Mouse (Mus musculus): ENCODE results near the gene Lct. TPM values are rescaled to one million over a fixed set of nuclear protein-coding genes. Genes with fewer than 3 reads are reported as not detected.

Lct gene
- total and polyA plus RNA-seq, 3 experiments: 0.07 to 0.14 (median 0.08) TPM

DNA sequence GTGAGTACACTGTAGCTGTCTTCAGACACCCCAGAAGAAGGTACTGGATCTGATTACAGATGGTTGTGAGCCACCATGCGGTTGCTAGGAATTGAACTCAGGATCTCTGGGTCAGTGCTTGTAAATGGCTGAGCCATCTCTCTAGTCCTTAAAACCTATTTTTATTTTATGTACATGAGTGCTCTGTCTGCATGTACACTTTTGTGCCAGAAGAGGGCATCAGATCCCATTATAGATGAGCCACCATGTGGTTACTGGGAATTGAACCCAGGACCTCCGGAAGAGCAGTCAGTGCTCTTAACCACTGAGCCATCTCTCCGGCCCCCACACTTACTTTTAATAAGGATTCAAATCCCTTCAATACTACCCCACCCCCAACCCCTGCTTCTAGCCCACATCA, 45.2 kb downstream of the Lct start:
- no peak for TF ChIP-seq JUN (IDR thresholded peaks at IDR 0.05; ENCODE audit: insufficient read depth, low read depth, low read length)
- TF ChIP-seq SMC3 (IDR thresholded peaks at IDR 0.05; ENCODE audit: low read depth, low read length): peak; percentile 7; the same call in 1 of the 2 replicates
- no peak for TF ChIP-seq USF2 (conservative IDR thresholded peaks at IDR 0.05; ENCODE audit: low read depth, low read length)
- peak in 1 of 2 experiments; percentile 48; a peak in 2 of 4 replicates for TF ChIP-seq CTCF (conservative IDR thresholded peaks at IDR 0.05 in 1 of 2, IDR thresholded peaks at IDR 0.05 in 1 of 2; ENCODE audit: low read depth in 2 of 2, low read length in 2 of 2)
- TF ChIP-seq RAD21 (IDR thresholded peaks at IDR 0.05; ENCODE audit: low read depth, low read length): peak; percentile 19
- no peak for TF ChIP-seq MEF2A (IDR thresholded peaks at IDR 0.05; ENCODE audit: borderline replicate concordance, low read depth, low read length)
- Histone ChIP-seq H3K4me2 (ENCODE audit: insufficient read depth, low read depth, poor library complexity, severe bottlenecking) (no peak overlapping the region), H3K79me2 (replicated peaks; ENCODE audit: control insufficient read depth, extremely low read depth, insufficient read depth, poor library complexity, severe bottlenecking) (no peaks in the 10 kb centered on the region), H3K27me3 (replicated peaks) (no peaks in the 10 kb centered on the region), H3K27ac (ENCODE audit: insufficient read depth, low read depth) (no peak overlapping the region), H3K36me3 (replicated peaks in 1 of 2; ENCODE audit: control insufficient read depth in 1 of 2, insufficient read depth in 1 of 2, low read length in 1 of 2) (peaks cover 14 to 30% of the 10 kb centered on the region in 2 experiments), H3K9me3 (replicated peaks; ENCODE audit: low read length) (no peaks in the 10 kb centered on the region), H3K4me1 (ENCODE audit: control insufficient read depth in 1 of 2, insufficient read depth in 2 of 2) (peaks cover 2 to 13% of the 10 kb centered on the region in 2 experiments; a peak in 3 of 4 replicates), H3K4me3 (replicated peaks in 1 of 3; ENCODE audit: low read depth in 2 of 3, low read length in 2 of 3, poor library complexity in 1 of 3) (no peak overlapping the region), H3K9ac (ENCODE audit: insufficient read depth, low read depth) (no peak overlapping the region)
- dilution Hi-C loops (cut with MboI; ENCODE audit: extremely low pct_ligation_motif_present, extremely low pct_unique_long_range_greater_than_20kb, low sequenced_read_pairs) (no loop called here), in situ Hi-C loops (cut with MboI; ENCODE audit: low pct_ligation_motif_present, low pct_unique_long_range_greater_than_20kb, low sequenced_read_pairs) (no loop called here)
- no peak for DNase-seq (ENCODE audit: extremely low read depth)

DNA sequence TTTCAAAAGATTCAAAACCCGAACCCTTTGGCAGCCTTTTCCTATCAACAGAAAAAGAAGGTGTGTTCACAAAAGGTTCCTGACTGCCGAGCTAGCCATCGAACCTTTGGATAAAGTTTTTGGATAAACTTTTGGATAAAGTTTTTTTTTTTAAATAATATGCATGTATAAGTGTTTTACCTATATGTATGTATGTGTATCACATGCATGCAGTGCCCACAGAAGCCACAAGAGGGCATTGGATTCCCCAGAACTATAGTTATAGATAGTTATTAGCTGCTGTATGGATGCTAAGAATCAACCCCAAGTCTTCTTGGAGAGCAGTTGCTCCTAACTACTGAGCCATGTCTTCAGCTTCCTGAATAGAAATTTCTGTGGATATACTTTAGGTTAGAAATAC, 46.4 kb downstream of the Lct start:
- peaks cover 2 to 13% of the 10 kb centered on the region in 2 experiments; a peak in 3 of 4 replicates for H3K4me1 ChIP-seq (ENCODE audit: control insufficient read depth in 1 of 2, insufficient read depth in 2 of 2)
- H3K27me3 ChIP-seq (replicated peaks): no peaks in the 10 kb centered on the region
- TF ChIP-seq TCF12 (IDR thresholded peaks at IDR 0.05; ENCODE audit: low read depth, low read length) (no peak), CTCF (conservative IDR thresholded peaks at IDR 0.05 in 1 of 2, IDR thresholded peaks at IDR 0.05 in 1 of 2; ENCODE audit: low read depth in 2 of 2, low read length in 2 of 2) (peak in 1 of 2 experiments; percentile 30; a peak in 2 of 4 replicates)
- H3K4me2 ChIP-seq (ENCODE audit: insufficient read depth, low read depth, poor library complexity, severe bottlenecking): no peak overlapping the region
- no peaks in the 10 kb centered on the region for H3K9me3 ChIP-seq (replicated peaks; ENCODE audit: low read length)
- dilution Hi-C loops (cut with MboI; ENCODE audit: extremely low pct_ligation_motif_present, extremely low pct_unique_long_range_greater_than_20kb, low sequenced_read_pairs): no loop called here
- in situ Hi-C loops (cut with MboI; ENCODE audit: low pct_ligation_motif_present, low pct_unique_long_range_greater_than_20kb, low sequenced_read_pairs): no loop called here
- H3K4me3 ChIP-seq (replicated peaks in 1 of 3; ENCODE audit: low read depth in 2 of 3, low read length in 2 of 3, poor library complexity in 1 of 3): no peak overlapping the region
- DNase-seq (ENCODE audit: extremely low read depth): no peak
- no peak overlapping the region for H3K27ac ChIP-seq (ENCODE audit: insufficient read depth, low read depth)
- H3K36me3 ChIP-seq (replicated peaks in 1 of 2; ENCODE audit: control insufficient read depth in 1 of 2, insufficient read depth in 1 of 2, low read length in 1 of 2): peaks cover 24 to 42% of the 10 kb centered on the region in 2 experiments
- H3K79me2 ChIP-seq (replicated peaks; ENCODE audit: control insufficient read depth, extremely low read depth, insufficient read depth, poor library complexity, severe bottlenecking): no peaks in the 10 kb centered on the region
- H3K9ac ChIP-seq (ENCODE audit: insufficient read depth, low read depth): no peak overlapping the region

DNA sequence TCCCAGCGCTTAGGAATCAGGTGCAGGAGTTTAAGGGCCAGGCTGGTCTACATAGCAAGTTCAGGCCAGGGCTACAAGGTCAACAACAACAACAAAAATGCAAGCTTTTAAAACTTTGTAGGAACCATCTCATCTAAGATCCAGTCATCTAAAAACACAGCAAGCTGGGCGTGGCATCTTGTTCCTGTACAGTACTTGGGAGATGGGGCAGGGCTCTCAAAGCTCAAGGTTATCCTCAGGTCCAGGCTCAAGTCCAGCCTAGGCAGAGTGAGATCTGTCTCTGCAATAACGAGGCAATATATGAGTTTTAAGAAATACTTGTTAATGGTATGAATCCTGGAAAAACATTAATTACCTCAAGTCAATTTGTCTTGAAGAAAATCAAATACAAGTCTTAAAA, 49.6 kb downstream of the Lct start:
- dilution Hi-C loops (cut with MboI; ENCODE audit: extremely low pct_ligation_motif_present, extremely low pct_unique_long_range_greater_than_20kb, low sequenced_read_pairs): no loop called here
- no peak for TF ChIP-seq CHD2 (IDR thresholded peaks at IDR 0.05; ENCODE audit: low read length)
- no peak for TF ChIP-seq NELFE (IDR thresholded peaks at IDR 0.05; ENCODE audit: low read depth, low read length)
- no peak for TF ChIP-seq TBP (conservative IDR thresholded peaks at IDR 0.05; ENCODE audit: low read depth, low read length)
- no peak for TF ChIP-seq E2F4 (IDR thresholded peaks at IDR 0.05; ENCODE audit: insufficient replicate concordance, low read depth, low read length)
- TF ChIP-seq RCOR1 (conservative IDR thresholded peaks at IDR 0.05; ENCODE audit: low read depth, low read length): no peak
- TF ChIP-seq ZMIZ1 (IDR thresholded peaks at IDR 0.05; ENCODE audit: low read depth, low read length): no peak
- no peak for TF ChIP-seq MAX (IDR thresholded peaks at IDR 0.05; ENCODE audit: low read length)
- no peak for TF ChIP-seq SIN3A (IDR thresholded peaks at IDR 0.05; ENCODE audit: low read length)
- no peak for TF ChIP-seq MAZ (IDR thresholded peaks at IDR 0.05; ENCODE audit: low read depth, low read length)
- TF ChIP-seq CHD1 (IDR thresholded peaks at IDR 0.05; ENCODE audit: low read depth, low read length): no peak
- no peak for TF ChIP-seq UBTF (IDR thresholded peaks at IDR 0.05; ENCODE audit: low read depth, low read length)
- in situ Hi-C loops (cut with MboI; ENCODE audit: low pct_ligation_motif_present, low pct_unique_long_range_greater_than_20kb, low sequenced_read_pairs): loop anchor here (10.0 kb wide), 1 partner anchor 56 kb away; no protein-coding TSS in a partner anchor

More for the DNA sequence above, 49.6 kb downstream of the Lct start:
- DNase-seq (ENCODE audit: extremely low read depth): no peak
- no peaks in the 10 kb centered on the region for H3K79me2 ChIP-seq (replicated peaks; ENCODE audit: control insufficient read depth, extremely low read depth, insufficient read depth, poor library complexity, severe bottlenecking)
- no peak overlapping the region for H3K9ac ChIP-seq (ENCODE audit: insufficient read depth, low read depth)
- H3K27ac ChIP-seq (ENCODE audit: insufficient read depth, low read depth): no peak overlapping the region
- H3K27me3 ChIP-seq (replicated peaks): no peaks in the 10 kb centered on the region
- H3K36me3 ChIP-seq (replicated peaks in 1 of 2; ENCODE audit: control insufficient read depth in 1 of 2, insufficient read depth in 1 of 2, low read length in 1 of 2): peaks cover 45 to 71% of the 10 kb centered on the region in 2 experiments
- H3K4me1 ChIP-seq (ENCODE audit: control insufficient read depth in 1 of 2, insufficient read depth in 2 of 2): peaks cover 0 to 4% of the 10 kb centered on the region in 2 experiments; a peak in 1 of 4 replicates
- no peak overlapping the region for H3K4me2 ChIP-seq (ENCODE audit: insufficient read depth, low read depth, poor library complexity, severe bottlenecking)
- H3K4me3 ChIP-seq (replicated peaks in 1 of 3; ENCODE audit: low read depth in 2 of 3, low read length in 2 of 3, poor library complexity in 1 of 3): no peak overlapping the region
- H3K9me3 ChIP-seq (replicated peaks; ENCODE audit: low read length): no peaks in the 10 kb centered on the region

Measured in CH12.LX (cell line).